9 mouse cellular contexts compared by ENCODE assay signal in the genomic region with DNA sequence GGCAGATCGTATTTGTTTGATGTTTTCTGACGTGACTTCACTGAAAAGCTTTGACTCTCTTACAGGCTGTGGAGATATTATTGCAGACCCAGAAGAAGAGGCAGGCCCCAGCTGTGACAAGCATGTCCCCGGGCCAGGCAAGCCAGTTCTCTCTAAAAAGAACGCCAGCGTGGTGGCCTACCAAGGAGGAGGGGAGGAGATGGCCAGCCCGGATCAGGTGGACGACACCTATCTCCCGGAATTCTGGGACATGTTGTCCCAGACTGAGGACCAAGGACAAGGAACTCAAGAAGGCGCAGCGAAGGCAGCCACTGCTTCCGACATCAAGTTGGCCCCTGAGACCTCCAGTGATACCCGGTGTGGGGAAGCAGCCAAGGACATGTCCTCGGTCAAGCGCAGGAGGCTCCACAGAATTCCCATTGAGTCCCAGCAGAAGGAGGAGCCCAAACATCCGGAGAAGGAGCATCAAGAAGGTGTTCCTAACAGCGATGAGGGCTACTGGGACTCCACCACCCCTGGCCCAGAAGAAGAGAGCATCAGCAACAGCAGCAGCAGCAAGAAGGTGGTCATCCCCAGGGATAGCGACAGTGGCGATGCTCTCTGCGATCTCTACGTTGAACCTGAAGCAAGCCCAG. TPM values are rescaled to one million over a fixed set of nuclear protein-coding genes. Genes with fewer than 3 reads are reported as not detected.
DNase-seq lines count a peak whose midpoint lies in the region; ATAC-seq and TF ChIP-seq lines count a peak whose summit lies in the region.
"Had no signal": no experiment of that assay in that cellular context is flagged by ENCODE, and none has a peak within 500 bp of the region (broad histone marks: within the 10 kb centered on the region; RNA-seq: fewer than 3 reads in every experiment).

No protein-coding gene starts in this region.

- H3K4me2 ChIP-seq in kidney, embryonic 16.5 days (replicated peaks; ENCODE audit: low read depth, low read length): peak overlapping the region; percentile 95
- H3K4me2 ChIP-seq in forebrain, postnatal 0 days (ENCODE audit: low read depth): peak overlapping the region; percentile 86
- H3K4me2 ChIP-seq in liver, postnatal 0 days (ENCODE audit: low read depth, low read length): peak overlapping the region; percentile 81

- H3K4me3 ChIP-seq in kidney, embryonic 16.5 days (ENCODE audit: low read length): peak overlapping the region; percentile 68
- H3K4me3 ChIP-seq in forebrain, postnatal 0 days (ENCODE audit: low read depth, low read length): peak overlapping the region; percentile 87
- H3K4me3 ChIP-seq in liver, postnatal 0 days (ENCODE audit: low read depth, low read length): peak overlapping the region; percentile 56

- no peaks in the 10 kb centered on the region for H3K9me3 ChIP-seq in kidney, embryonic 16.5 days (ENCODE audit: low read length)
- H3K9me3 ChIP-seq in forebrain, postnatal 0 days (ENCODE audit: low read length): no peaks in the 10 kb centered on the region
- H3K9me3 ChIP-seq in liver, postnatal 0 days (ENCODE audit: low read length): no peaks in the 10 kb centered on the region

- WGBS in kidney, embryonic 16.5 days: 58% methylated on average over 20 of the region's 20 CpGs
- 45% methylated on average over 20 of the region's 20 CpGs for WGBS in forebrain, postnatal 0 days
- 50% methylated on average over 20 of the region's 20 CpGs for WGBS in liver, postnatal 0 days (ENCODE audit: insufficient replicate concordance)

- DNase-seq in kidney, adult 9 months: no peak
- DNase-seq in cerebellum, adult 18-20 months: peak; percentile 61 to 67
- peak; percentile 54 for DNase-seq in forebrain, postnatal 0 days
- no peak for DNase-seq in liver, postnatal 0 days
- no peak for DNase-seq in adrenal gland, adult 18-20 months (ENCODE audit: low spot score in 2 of 2)

- H3K4me1 ChIP-seq in kidney, embryonic 16.5 days (ENCODE audit: insufficient read depth, low read length): peaks cover 5% of the 10 kb centered on the region; the same call in 1 of the 2 replicates
- H3K4me1 ChIP-seq in forebrain, postnatal 0 days (ENCODE audit: insufficient read depth): peaks cover 39% of the 10 kb centered on the region
- H3K4me1 ChIP-seq in liver, postnatal 0 days (ENCODE audit: insufficient read depth): peaks cover 15% of the 10 kb centered on the region; the same call in 1 of the 2 replicates

- H3K36me3 ChIP-seq in kidney, embryonic 16.5 days (ENCODE audit: insufficient read depth, low read length): no peaks in the 10 kb centered on the region
- H3K36me3 ChIP-seq in forebrain, postnatal 0 days (ENCODE audit: insufficient read depth): 0 out of 2 replicates have a peak, but pooled peaks cover under 1% of the 10 kb centered on the region
- H3K36me3 ChIP-seq in liver, postnatal 0 days (replicated peaks; ENCODE audit: insufficient read depth, low read length): no peaks in the 10 kb centered on the region
- H3K36me3 ChIP-seq: G1E had no signal

- peaks cover 37% of the 10 kb centered on the region for H3K27me3 ChIP-seq in kidney, embryonic 16.5 days (ENCODE audit: insufficient read depth, low read length)
- no peaks in the 10 kb centered on the region for H3K27me3 ChIP-seq in forebrain, postnatal 0 days (ENCODE audit: insufficient read depth, low read length)
- peaks cover 30% of the 10 kb centered on the region for H3K27me3 ChIP-seq in liver, postnatal 0 days (ENCODE audit: insufficient read depth, low read length)

- H3K9ac ChIP-seq in kidney, embryonic 16.5 days (replicated peaks; ENCODE audit: low read length): peak overlapping the region; percentile 77
- peak overlapping the region; percentile 99 for H3K9ac ChIP-seq in forebrain, postnatal 0 days
- peak overlapping the region; percentile 65 for H3K9ac ChIP-seq in liver, postnatal 0 days (replicated peaks)

- no peak for ATAC-seq in kidney, embryonic 16.5 days (ENCODE audit: low FRiP score, low TSS enrichment)
- no peak for ATAC-seq in forebrain, postnatal 0 days
- no peak for ATAC-seq in liver, postnatal 0 days
- ATAC-seq in erythroid progenitor cell, adult 5-6 weeks (replicated peaks; ENCODE audit: low FRiP score, poor library complexity, severe bottlenecking): no peak
- no peak for ATAC-seq in megakaryocyte-erythroid progenitor cell, adult 5-6 weeks (replicated peaks; ENCODE audit: low FRiP score, low TSS enrichment, poor library complexity, severe bottlenecking)

- TF ChIP-seq EP300 in liver, postnatal 0 days (IDR thresholded peaks at IDR 0.05; ENCODE audit: low read depth): no peak

- no peak for TF ChIP-seq CTCF in forebrain, postnatal 0 days (IDR thresholded peaks at IDR 0.05; ENCODE audit: low read depth)
- TF ChIP-seq CTCF in liver, postnatal 0 days (IDR thresholded peaks at IDR 0.05; ENCODE audit: low read depth): no peak

- no peak overlapping the region for H3K27ac ChIP-seq in kidney, embryonic 16.5 days (ENCODE audit: low read length)
- H3K27ac ChIP-seq in forebrain, postnatal 0 days (ENCODE audit: low read depth, low read length): peak overlapping the region; percentile 97
- H3K27ac ChIP-seq in liver, postnatal 0 days (ENCODE audit: low read depth): no peak overlapping the region

RNA-seq across cellular contexts. Expression of a gene that starts 6.4 kb away (rescaled TPM):
- 1.7 and 1.8 TPM in 2 replicates for polyA plus RNA-seq in kidney, embryonic 16.5 days (2015; fragmentation: Nextera tagmentation; extraction: Ambion mirVana)
- 31.6 and 42.2 TPM in 2 replicates for total RNA-seq in forebrain, postnatal 0 days (2014; rRNA removed)
- polyA plus RNA-seq in forebrain, postnatal 0 days (2015; fragmentation: Nextera tagmentation; extraction: Ambion mirVana): 14.4 and 28.7 TPM in 2 replicates
- 0.86 and 1.0 TPM in 2 replicates for polyA plus RNA-seq in liver, postnatal 0 days (2015; fragmentation: Nextera tagmentation; extraction: Ambion mirVana)
- 0.36 and 0.42 TPM in 2 replicates for total RNA-seq in erythroid progenitor cell, adult 5-6 weeks (2015; ENCODE audit: low replicate concordance)
- 0.08 and 0.13 TPM in 2 replicates for total RNA-seq in erythroid progenitor cell, adult 5-6 weeks (2017; ENCODE audit: low replicate concordance)
- 1 to 10 TPM; 3.0 to 3.3 TPM for total RNA-seq in adrenal gland, adult 18-20 months (2021)
- not detected in 2 replicates for total RNA-seq in megakaryocyte-erythroid progenitor cell, adult 5-6 weeks (2014; fragmentation: Nextera tagmentation)
- total RNA-seq in megakaryocyte-erythroid progenitor cell, adult 5-6 weeks (2017): 0.09 TPM in 1 of 2 replicates, not detected in the other
- polyA plus RNA-seq: G1E had no signal

Comparison
In these comparisons a context has a peak if more than half of its experiments do, and no peak if none do; other contexts are left out.
1. DNase-seq: peak in cerebellum, adult 18-20 months (2 of 2) and forebrain, postnatal 0 days (single experiment); none in kidney, adult 9 months (single experiment), liver, postnatal 0 days (single experiment) and adrenal gland, adult 18-20 months (0 of 2).
2. Peak in every context shown above with its lines, with median percentiles within 50 percentile points of each other: H3K4me2 ChIP-seq, H3K4me3 ChIP-seq and H3K9ac ChIP-seq.